Mouse (Mus musculus) ES-E14 (cell line): ENCODE results near the gene Cfap45.

Experiments
- CHD2 ChIP-seq: IDR thresholded peaks from 2 replicates; pipeline ENCODE4 v1.6.1; 2014; ENCODE audit warnings: mild to moderate bottlenecking, low read depth, low read length, inconsistent platforms
- HCFC1 ChIP-seq: IDR thresholded peaks from 2 replicates; pipeline ENCODE4 v1.6.1; 2012; ENCODE audit warnings: low read length, inconsistent platforms, borderline replicate concordance; ENCODE audit not compliant: insufficient read depth
- MAFK ChIP-seq: IDR thresholded peaks from 2 replicates; pipeline ENCODE4 v1.6.1; 2014; ENCODE audit warnings: mild to moderate bottlenecking, low read depth, low read length, inconsistent platforms; ENCODE audit not compliant: insufficient read depth
- ZC3H11A ChIP-seq: IDR thresholded peaks from 2 replicates; pipeline ENCODE4 v1.6.1; 2012; ENCODE audit warnings: low read depth, mild to moderate bottlenecking, inconsistent platforms, low read length, borderline replicate concordance
- ZNF384 ChIP-seq: IDR thresholded peaks from 2 replicates; pipeline ENCODE4 v1.6.1; 2012; ENCODE audit warnings: low read depth, low read length, inconsistent platforms

GRCm38 (mm10) chr1:172493516-172493915, 27.1 kb upstream of the Cfap45 start:
- TF ChIP-seq ZNF384 (no peak), CHD2 (no peak), ZC3H11A (no peak), MAFK (no peak), HCFC1 (no peak)
